Mouse (Mus musculus): ENCODE measurements around the gene Gm10100. TPM values are rescaled to one million over a fixed set of nuclear protein-coding genes. Genes with fewer than 3 reads are reported as not detected.
"Not testable (repeated sequence)": the region's sequence is repeated elsewhere in the genome, so short reads cannot be mapped to it uniquely, and the experiment has no call there.

The Gm10100 gene
- not detected for total RNA-seq (2018; cell fraction: chromatin; rRNA removed)
- total RNA-seq (2018; cell fraction: cytosol; rRNA removed), result not detected
- not detected for total RNA-seq (2018; cell fraction: nucleus; rRNA removed)
- polyA plus RNA-seq (2018), result not detected in 3 replicates

GRCm38 (mm10) chr10:77726186-77726585 lies at the start of gene Gm10100:
Gm10100 (plus strand) TSS chr10:77726486.
- WGBS (ENCODE audit: missing documents), result 23% methylated on average over 3 of the region's 3 CpGs
- Histone ChIP-seq H3K27ac (no peak within 1 kb of the TSS), H3K79me2 (ENCODE audit: inconsistent target) (no peaks in the 10 kb centered on the region), H3K36me3 (ENCODE audit: inconsistent target) (no peaks in the 10 kb centered on the region), H3K4me3 (ENCODE audit: inconsistent target) (no peak within 1 kb of the TSS)

- Histone ChIP-seq H3K27ac (no peak overlapping the region), H3K36me3 (ENCODE audit: inconsistent target) (no peaks in the 10 kb centered on the region), H3K4me3 (ENCODE audit: inconsistent target) (no peak overlapping the region), H3K79me2 (ENCODE audit: inconsistent target) (no peaks in the 10 kb centered on the region)
- 2% methylated on average over 35 of the region's 35 CpGs for WGBS (ENCODE audit: missing documents)
Measured at GRCm38 (mm10) chr10:77677562-77677961, 48.7 kb upstream of the Gm10100 start.

- Histone ChIP-seq H3K79me2 (ENCODE audit: inconsistent target) (no peaks in the 10 kb centered on the region), H3K36me3 (ENCODE audit: inconsistent target) (no peaks in the 10 kb centered on the region), H3K4me3 (ENCODE audit: inconsistent target) (no peak overlapping the region), H3K27ac (no peak overlapping the region)
- WGBS (ENCODE audit: missing documents), result 83% methylated on average over 6 of the region's 7 CpGs
Measured at GRCm38 (mm10) chr10:77682994-77683393, 43.3 kb upstream of the Gm10100 start.

- Histone ChIP-seq H3K4me3 (ENCODE audit: inconsistent target) (no peak overlapping the region), H3K79me2 (ENCODE audit: inconsistent target) (no peaks in the 10 kb centered on the region), H3K27ac (no peak overlapping the region), H3K36me3 (ENCODE audit: inconsistent target) (no peaks in the 10 kb centered on the region)
- WGBS (ENCODE audit: missing documents), result 47% methylated on average over 8 of the region's 8 CpGs
Measured at GRCm38 (mm10) chr10:77684181-77684580, 42.1 kb upstream of the Gm10100 start.

GRCm38 (mm10) chr10:77685895-77686664 lies 40.2 kb upstream of the Gm10100 start, which contains the start of gene Tspear:
Tspear (plus strand) TSS chr10:77686569.
- H3K79me2 ChIP-seq (ENCODE audit: inconsistent target), result no peaks in the 10 kb centered on the region
- 17% methylated on average over 22 of the region's 22 CpGs for WGBS (ENCODE audit: missing documents)
- H3K27ac ChIP-seq, result no peak within 1 kb of the TSS

GRCm38 (mm10) chr10:77687021-77687420 lies 39.3 kb upstream of the Gm10100 start:
- H3K36me3 ChIP-seq (ENCODE audit: inconsistent target), result no peaks in the 10 kb centered on the region
- H3K4me3 ChIP-seq (ENCODE audit: inconsistent target), result no peak overlapping the region
- H3K79me2 ChIP-seq (ENCODE audit: inconsistent target), result no peaks in the 10 kb centered on the region
- WGBS (ENCODE audit: missing documents), result 56% methylated on average over 10 of the region's 10 CpGs
- no peak overlapping the region for H3K27ac ChIP-seq

More at GRCm38 (mm10) chr10:77685895-77686664, 40.2 kb upstream of the Gm10100 start, which contains the start of gene Tspear:
- Histone ChIP-seq H3K4me3 (ENCODE audit: inconsistent target) (no peak within 1 kb of the TSS), H3K36me3 (ENCODE audit: inconsistent target) (no peaks in the 10 kb centered on the region)

- H3K4me3 ChIP-seq (ENCODE audit: inconsistent target); H3K36me3 ChIP-seq (ENCODE audit: inconsistent target); H3K79me2 ChIP-seq (ENCODE audit: inconsistent target); H3K27ac ChIP-seq: not testable (repeated sequence)
- WGBS (ENCODE audit: missing documents), result 76% methylated on average over 3 of the region's 3 CpGs
Measured at GRCm38 (mm10) chr10:77690356-77690807, 35.9 kb upstream of the Gm10100 start, which contains the start of gene Gm19402. Gm19402 (minus strand) TSS chr10:77690757.

- H3K79me2 ChIP-seq (ENCODE audit: inconsistent target), result no peaks in the 10 kb centered on the region
- H3K4me3 ChIP-seq (ENCODE audit: inconsistent target), result no peak within 1 kb of the TSS
- no peaks in the 10 kb centered on the region for H3K36me3 ChIP-seq (ENCODE audit: inconsistent target)
- 52% methylated on average over 4 of the region's 4 CpGs for WGBS (ENCODE audit: missing documents)
- H3K27ac ChIP-seq, result no peak within 1 kb of the TSS
Measured at GRCm38 (mm10) chr10:77697133-77697532, 29.2 kb upstream of the Gm10100 start, which contains the start of gene Gm9508. Gm9508 (minus strand) TSS chr10:77697233.

- WGBS (ENCODE audit: missing documents), result 100% methylated on average over 1 of the region's 1 CpGs
Measured at GRCm38 (mm10) chr10:77706326-77706725, 20.0 kb upstream of the Gm10100 start, which contains the start of gene Gm10272. Gm10272 (plus strand) TSS chr10:77706626.

GRCm38 (mm10) chr10:77709831-77710230 lies 16.5 kb upstream of the Gm10100 start:
- Histone ChIP-seq H3K79me2 (ENCODE audit: inconsistent target) (no peaks in the 10 kb centered on the region), H3K4me3 (ENCODE audit: inconsistent target) (no peak overlapping the region), H3K36me3 (ENCODE audit: inconsistent target) (no peaks in the 10 kb centered on the region), H3K27ac (no peak overlapping the region)
- WGBS (ENCODE audit: missing documents), result 91% methylated on average over 3 of the region's 3 CpGs

More at GRCm38 (mm10) chr10:77706326-77706725, 20.0 kb upstream of the Gm10100 start, which contains the start of gene Gm10272:
- no peaks in the 10 kb centered on the region for H3K79me2 ChIP-seq (ENCODE audit: inconsistent target)
- no peak within 1 kb of the TSS for H3K27ac ChIP-seq
- no peaks in the 10 kb centered on the region for H3K36me3 ChIP-seq (ENCODE audit: inconsistent target)
- no peak within 1 kb of the TSS for H3K4me3 ChIP-seq (ENCODE audit: inconsistent target)

GRCm38 (mm10) chr10:77711157-77711556 lies 15.1 kb upstream of the Gm10100 start, which contains the start of gene Gm10024:
Gm10024 (plus strand) TSS chr10:77711457.
- H3K36me3 ChIP-seq (ENCODE audit: inconsistent target); H3K4me3 ChIP-seq (ENCODE audit: inconsistent target); H3K79me2 ChIP-seq (ENCODE audit: inconsistent target); H3K27ac ChIP-seq: not testable (repeated sequence)

- Histone ChIP-seq H3K27ac (peak overlapping the region; percentile 31), H3K36me3 (ENCODE audit: inconsistent target) (no peaks in the 10 kb centered on the region), H3K4me3 (ENCODE audit: inconsistent target) (no peak overlapping the region), H3K79me2 (ENCODE audit: inconsistent target) (no peaks in the 10 kb centered on the region)
- 16% methylated on average over 4 of the region's 4 CpGs for WGBS (ENCODE audit: missing documents)
Measured at GRCm38 (mm10) chr10:77713734-77714133, 12.6 kb upstream of the Gm10100 start.

GRCm38 (mm10) chr10:77715507-77715906 lies 10.8 kb upstream of the Gm10100 start, which contains the start of gene Gm10142:
Gm10142 (plus strand) TSS chr10:77715807.
- Histone ChIP-seq H3K4me3 (ENCODE audit: inconsistent target) (no peak within 1 kb of the TSS), H3K36me3 (ENCODE audit: inconsistent target) (no peaks in the 10 kb centered on the region), H3K79me2 (ENCODE audit: inconsistent target) (no peaks in the 10 kb centered on the region), H3K27ac (no peak within 1 kb of the TSS)
- WGBS (ENCODE audit: missing documents), result 77% methylated on average over 1 of the region's 1 CpGs

GRCm38 (mm10) chr10:77720299-77720698 lies 6.0 kb upstream of the Gm10100 start, which contains the start of gene Krtap12-1:
Krtap12-1 (plus strand) TSS chr10:77720599.
- H3K27ac ChIP-seq; H3K4me3 ChIP-seq (ENCODE audit: inconsistent target); H3K36me3 ChIP-seq (ENCODE audit: inconsistent target); H3K79me2 ChIP-seq (ENCODE audit: inconsistent target): not testable (repeated sequence)
- 91% methylated on average over 1 of the region's 1 CpGs for WGBS (ENCODE audit: missing documents)

GRCm38 (mm10) chr10:77724855-77725254 lies 1.4 kb upstream of the Gm10100 start:
- WGBS (ENCODE audit: missing documents), result 77% methylated on average over 8 of the region's 8 CpGs
- Histone ChIP-seq H3K27ac (no peak overlapping the region), H3K79me2 (ENCODE audit: inconsistent target) (no peaks in the 10 kb centered on the region), H3K36me3 (ENCODE audit: inconsistent target) (no peaks in the 10 kb centered on the region), H3K4me3 (ENCODE audit: inconsistent target) (no peak overlapping the region)

Data from macrophage (primary cell).